Mouse (Mus musculus) neural tube, embryonic 15.5 days (tissue): ENCODE measurements around the gene Sh3glb1. TPM values are rescaled to one million over a fixed set of nuclear protein-coding genes. Genes with fewer than 3 reads are reported as not detected.
"Not testable (repeated sequence)": the region's sequence is repeated elsewhere in the genome, so short reads cannot be mapped to it uniquely, and the experiment has no call there.

Experiments
- ATAC-seq: fragments of 200-750 bp; cut with Nextera tagmentation; 2 replicates; pipeline ENCODE4 v1.8.0; 2017; ENCODE audit warnings: mild to moderate bottlenecking, moderate TSS enrichment, moderate library complexity; ENCODE audit not compliant: low FRiP score
- H3K27ac ChIP-seq: fragments of 300-500 bp; sonication (generic); replicated peaks from 2 replicates; pipeline ENCODE4 v1.5.1; 2015; ENCODE audit warnings: mild to moderate bottlenecking, inconsistent platforms
- H3K27me3 ChIP-seq: fragments of 300-500 bp; sonication (generic); replicated peaks from 2 replicates; pipeline ENCODE4 v1.6.1; 2015; ENCODE audit warnings: inconsistent platforms
- H3K36me3 ChIP-seq: fragments of 300-500 bp; sonication (generic); 2 replicates; pipeline ENCODE4 v1.6.1; 2015; ENCODE audit warnings: inconsistent platforms
- H3K4me1 ChIP-seq: fragments of 300-500 bp; sonication (generic); 2 replicates; pipeline ENCODE4 v1.6.1; 2015; ENCODE audit warnings: inconsistent platforms
- H3K4me2 ChIP-seq: fragments of 300-500 bp; sonication (generic); 2 replicates; pipeline ENCODE4 v1.6.1; 2015; ENCODE audit warnings: inconsistent platforms, mild to moderate bottlenecking, moderate library complexity
- H3K4me3 ChIP-seq: fragments of 300-500 bp; sonication (generic); replicated peaks from 2 replicates; pipeline ENCODE4 v1.5.1; 2015; ENCODE audit warnings: mild to moderate bottlenecking, inconsistent platforms
- H3K9ac ChIP-seq: fragments of 300-500 bp; sonication (generic); replicated peaks from 2 replicates; pipeline ENCODE4 v1.6.1; 2015; ENCODE audit warnings: mild to moderate bottlenecking, inconsistent platforms
- H3K9me3 ChIP-seq: fragments of 300-500 bp; sonication (generic); replicated peaks from 2 replicates; pipeline ENCODE4 v1.6.1; 2016; ENCODE audit warnings: inconsistent platforms
- WGBS: fragments of 180-500 bp; shearing (Covaris S2); methylation state at CpG from one replicate; pipeline ENCODE4 v1.1.7; 2015; ENCODE audit warnings: mixed read lengths; 5-methylcytosine and 5-hydroxymethylcytosine counted together
- polyA plus RNA-seq: library from polyadenylated mRNA; unstranded; fragments of >200 nt; fragmentation: Nextera tagmentation; extraction: Ambion mirVana; gene quantifications from 2 replicates; pipeline ENCODE4 v1.2.1, GENCODE M21; 2015

Gene Sh3glb1
- polyA plus RNA-seq, 1 experiment from 2014 or later = 114 TPM

- Histone ChIP-seq H3K9ac (no peak overlapping the region), H3K4me3 (no peak overlapping the region), H3K36me3 (no peaks in the 10 kb centered on the region), H3K4me2 (no peak overlapping the region), H3K27ac (no peak overlapping the region), H3K9me3 (no peaks in the 10 kb centered on the region), H3K4me1 (peaks cover 5% of the 10 kb centered on the region), H3K27me3 (no peaks in the 10 kb centered on the region)
- ATAC-seq = no peak
- WGBS = 38% methylated on average over 4 of the region's 4 CpGs
Measured at GRCm38 (mm10) chr3:144723455-144723854, 3.3 kb upstream of the Sh3glb1 start.

DNA sequence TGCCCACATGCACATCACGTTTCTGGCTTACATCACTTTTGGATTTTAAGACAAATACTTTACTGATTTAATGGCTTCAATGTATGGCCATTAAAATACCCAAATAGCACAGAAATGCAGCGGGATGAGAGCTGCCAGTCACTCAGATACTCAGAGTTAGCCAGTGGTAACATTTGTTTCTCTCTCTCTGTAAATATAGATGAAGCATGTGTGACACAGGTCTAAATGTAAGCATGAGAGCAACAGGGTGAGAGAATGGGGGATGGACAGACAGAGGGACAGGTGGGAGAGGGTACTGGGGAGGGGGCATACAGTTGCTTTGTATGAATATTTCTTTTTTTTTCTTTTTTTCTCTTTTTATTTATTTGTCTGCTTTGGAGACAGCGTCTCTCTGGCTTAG, 2.4 kb upstream of the Sh3glb1 start:
- not testable (repeated sequence) for ATAC-seq, H3K9ac ChIP-seq, H3K9me3 ChIP-seq, H3K4me2 ChIP-seq, H3K27me3 ChIP-seq, H3K36me3 ChIP-seq, H3K4me3 ChIP-seq, H3K27ac ChIP-seq
- H3K4me1 ChIP-seq = peaks cover 12% of the 10 kb centered on the region
- WGBS = 93% methylated on average over 3 of the region's 3 CpGs

DNA sequence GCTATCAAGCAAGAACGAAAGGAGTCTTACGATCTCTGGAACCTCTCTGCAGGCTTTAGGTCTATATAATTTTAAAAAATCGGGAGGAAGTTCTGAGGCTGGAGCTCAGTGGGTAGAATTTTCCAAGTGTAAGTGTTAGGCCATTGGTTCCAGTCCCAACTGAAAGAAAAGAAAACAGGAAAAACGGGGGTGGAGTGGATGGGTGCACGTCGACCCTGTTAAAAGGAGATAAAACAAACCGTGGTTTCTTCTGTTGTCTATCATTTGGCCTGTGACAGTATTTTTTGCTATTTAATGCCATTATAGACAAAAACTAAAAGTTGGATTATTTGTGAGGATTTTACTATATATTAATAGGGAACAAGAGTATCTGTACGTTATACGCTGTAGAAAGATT, 1.7 kb upstream of the Sh3glb1 start:
- H3K9ac ChIP-seq = no peak overlapping the region
- H3K4me3 ChIP-seq = no peak overlapping the region
- no peak overlapping the region for H3K4me2 ChIP-seq
- WGBS = 85% methylated on average over 9 of the region's 9 CpGs
- H3K9me3 ChIP-seq = no peaks in the 10 kb centered on the region
- no peak for ATAC-seq
- H3K27ac ChIP-seq = no peak overlapping the region
- H3K36me3 ChIP-seq = no peaks in the 10 kb centered on the region
- H3K4me1 ChIP-seq = peaks cover 16% of the 10 kb centered on the region
- no peaks in the 10 kb centered on the region for H3K27me3 ChIP-seq

DNA sequence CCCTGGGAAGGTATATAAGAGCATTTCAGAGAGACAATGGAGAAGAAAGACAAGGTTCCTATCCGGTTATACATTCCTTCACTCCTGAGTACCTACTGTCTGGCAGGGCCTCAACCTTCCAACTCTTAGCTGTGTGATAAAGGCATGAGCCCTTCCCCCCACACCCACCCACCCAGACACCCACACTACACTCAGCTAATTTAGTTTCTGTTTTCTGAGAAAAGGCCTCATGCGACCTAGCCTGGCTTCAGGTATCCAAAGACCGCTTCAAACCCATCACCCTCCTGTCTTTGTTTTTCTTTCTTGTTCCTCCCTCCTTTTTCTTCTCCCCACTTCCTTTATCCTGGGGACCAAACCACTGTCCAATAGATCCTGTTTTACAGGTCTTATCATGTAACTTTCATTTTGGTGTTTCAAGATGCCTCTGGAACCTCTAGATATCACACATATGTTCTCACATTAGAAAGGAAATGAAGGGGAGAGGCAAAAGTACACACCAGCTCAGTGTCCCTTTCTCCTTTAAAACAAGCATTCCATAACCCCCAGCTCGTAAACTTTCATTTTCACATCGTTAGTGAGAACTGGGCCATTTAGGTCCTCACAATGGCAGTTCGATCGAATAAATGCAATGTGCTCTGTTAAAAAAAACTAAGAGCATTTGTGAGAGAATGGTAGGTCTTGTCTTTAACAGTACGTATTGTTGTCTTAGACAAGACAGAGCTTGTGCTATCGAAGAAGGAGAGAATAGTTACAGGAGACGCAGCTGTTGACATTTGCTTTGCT, 1.1 kb upstream of the Sh3glb1 start:
- peak overlapping the region; percentile 99; the same call in 1 of the 2 replicates for H3K27ac ChIP-seq

DNA sequence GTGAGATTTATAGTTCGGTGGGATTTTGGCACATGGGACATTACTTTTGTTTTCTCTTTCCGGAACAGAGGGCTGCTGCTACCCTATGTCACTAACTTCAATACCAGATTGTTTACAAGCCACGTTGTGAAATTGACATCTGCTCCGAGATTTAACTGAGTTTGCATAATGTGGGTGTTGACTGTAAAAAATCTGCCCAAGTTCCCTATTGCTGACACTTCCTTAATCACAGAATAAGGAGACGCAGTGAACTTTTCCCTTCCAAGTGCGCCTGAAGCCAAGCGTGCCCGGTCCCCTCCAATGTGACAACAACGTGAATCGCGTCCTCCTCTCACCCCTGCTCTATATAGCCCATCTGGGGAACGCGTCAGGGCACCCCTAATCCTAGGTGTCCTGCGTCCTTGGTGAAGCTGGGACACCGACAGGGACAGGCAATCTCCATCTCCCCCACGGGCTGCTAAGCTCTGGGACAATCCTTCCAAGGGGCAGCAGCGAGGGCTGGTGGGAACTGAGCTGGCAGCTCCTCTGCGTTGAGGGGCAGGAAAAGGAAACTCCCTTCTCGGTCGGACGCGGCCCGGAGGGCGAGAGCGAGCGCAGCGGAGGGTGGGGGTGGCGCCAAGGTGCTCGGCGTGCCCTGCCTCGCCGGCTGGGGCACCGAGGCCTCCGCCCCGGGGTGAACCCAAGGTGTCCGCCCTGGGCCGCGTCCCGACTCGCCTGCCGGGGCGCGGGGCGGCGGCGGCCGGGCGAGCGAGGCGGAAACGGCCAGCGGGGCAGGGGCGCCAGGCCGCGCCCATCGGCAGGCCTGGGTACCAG, 841 bp downstream of the Sh3glb1 start:
- peak overlapping the region; percentile 90 for H3K4me3 ChIP-seq
- H3K36me3 ChIP-seq = no peaks in the 10 kb centered on the region
- H3K4me2 ChIP-seq = peak overlapping the region; percentile 81
- H3K27ac ChIP-seq = peak overlapping the region; percentile 99
- H3K9ac ChIP-seq = peak overlapping the region; percentile 91
- H3K4me1 ChIP-seq = peaks cover 30% of the 10 kb centered on the region
- peak; percentile 39 for ATAC-seq
- no peaks in the 10 kb centered on the region for H3K9me3 ChIP-seq
- H3K27me3 ChIP-seq = no peaks in the 10 kb centered on the region
- under 1% methylated on average over 53 of the region's 56 CpGs for WGBS

More for the DNA sequence above, 1.1 kb upstream of the Sh3glb1 start:
- no peaks in the 10 kb centered on the region for H3K9me3 ChIP-seq
- no peak overlapping the region for H3K9ac ChIP-seq
- H3K36me3 ChIP-seq = no peaks in the 10 kb centered on the region
- peak overlapping the region; percentile 90 for H3K4me3 ChIP-seq
- ATAC-seq = no peak
- WGBS = 79% methylated on average over 10 of the region's 10 CpGs
- H3K27me3 ChIP-seq = no peaks in the 10 kb centered on the region
- H3K4me2 ChIP-seq = peak overlapping the region; percentile 81
- peaks cover 20% of the 10 kb centered on the region for H3K4me1 ChIP-seq

DNA sequence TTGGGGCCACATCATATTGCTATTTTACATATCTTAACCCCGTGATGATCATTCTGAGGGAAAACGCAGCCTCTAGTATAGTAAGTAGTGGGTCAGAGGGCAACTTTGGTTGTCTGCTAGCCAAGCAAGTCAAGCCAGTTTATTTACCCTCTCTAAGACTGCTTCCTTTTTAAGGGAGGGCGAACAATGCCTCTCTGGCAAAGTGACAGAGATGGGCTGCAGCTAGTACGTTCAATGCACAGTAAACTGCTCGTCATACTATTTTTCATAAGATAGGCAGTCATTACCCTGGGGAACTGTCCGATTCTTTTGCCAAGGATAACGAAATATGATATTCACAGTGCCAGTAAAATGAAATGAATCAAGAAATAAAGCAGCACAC, 1.4 kb downstream of the Sh3glb1 start:
- Histone ChIP-seq H3K4me2 (peak overlapping the region; percentile 81), H3K27me3 (no peaks in the 10 kb centered on the region), H3K4me1 (peaks cover 30% of the 10 kb centered on the region), H3K4me3 (peak overlapping the region; percentile 90), H3K9ac (peak overlapping the region; percentile 91), H3K9me3 (no peaks in the 10 kb centered on the region), H3K27ac (peak overlapping the region; percentile 99), H3K36me3 (no peaks in the 10 kb centered on the region)
- 10% methylated on average over 7 of the region's 7 CpGs for WGBS
- ATAC-seq = no peak

- no peak for ATAC-seq
- Histone ChIP-seq H3K4me3 (peak overlapping the region; percentile 12), H3K4me2 (peak overlapping the region; percentile 39), H3K9ac (no peak overlapping the region), H3K36me3 (no peaks in the 10 kb centered on the region), H3K27ac (no peak overlapping the region), H3K9me3 (no peaks in the 10 kb centered on the region), H3K4me1 (peaks cover 30% of the 10 kb centered on the region), H3K27me3 (no peaks in the 10 kb centered on the region)
- WGBS = 75% methylated on average over 6 of the region's 6 CpGs
Measured at GRCm38 (mm10) chr3:144717835-144718234, 2.3 kb downstream of the Sh3glb1 start.

GRCm38 (mm10) chr3:144717121-144717520, 3.0 kb downstream of the Sh3glb1 start:
- Histone ChIP-seq H3K27me3 (no peaks in the 10 kb centered on the region), H3K36me3 (no peaks in the 10 kb centered on the region), H3K4me3 (no peak overlapping the region), H3K9ac (no peak overlapping the region), H3K4me1 (peaks cover 30% of the 10 kb centered on the region), H3K27ac (no peak overlapping the region), H3K9me3 (no peaks in the 10 kb centered on the region), H3K4me2 (no peak overlapping the region)
- 81% methylated on average over 3 of the region's 3 CpGs for WGBS
- no peak for ATAC-seq

GRCm38 (mm10) chr3:144715901-144716300, 4.2 kb downstream of the Sh3glb1 start:
- Histone ChIP-seq H3K27me3 (no peaks in the 10 kb centered on the region), H3K4me1 (peaks cover 30% of the 10 kb centered on the region), H3K9ac (no peak overlapping the region), H3K9me3 (no peaks in the 10 kb centered on the region), H3K36me3 (peaks cover 12% of the 10 kb centered on the region), H3K4me3 (no peak overlapping the region), H3K27ac (no peak overlapping the region), H3K4me2 (peak overlapping the region; percentile 9; the same call in 1 of the 2 replicates)
- no peak for ATAC-seq
- 42% methylated on average over 9 of the region's 9 CpGs for WGBS

GRCm38 (mm10) chr3:144715033-144715432, 5.1 kb downstream of the Sh3glb1 start:
- H3K36me3 ChIP-seq = peaks cover 16% of the 10 kb centered on the region
- no peaks in the 10 kb centered on the region for H3K27me3 ChIP-seq
- WGBS = 54% methylated on average over 7 of the region's 7 CpGs
- no peak overlapping the region for H3K4me3 ChIP-seq
- no peak for ATAC-seq
- H3K4me1 ChIP-seq = peaks cover 30% of the 10 kb centered on the region
- no peak overlapping the region for H3K9ac ChIP-seq
- H3K9me3 ChIP-seq = no peaks in the 10 kb centered on the region
- H3K27ac ChIP-seq = no peak overlapping the region
- no peak overlapping the region for H3K4me2 ChIP-seq

GRCm38 (mm10) chr3:144714606-144715005, 5.5 kb downstream of the Sh3glb1 start:
- no peak for ATAC-seq
- WGBS = 84% methylated on average over 8 of the region's 8 CpGs
- no peak overlapping the region for H3K4me2 ChIP-seq
- H3K9ac ChIP-seq = no peak overlapping the region
- no peaks in the 10 kb centered on the region for H3K27me3 ChIP-seq
- H3K27ac ChIP-seq = no peak overlapping the region
- H3K4me1 ChIP-seq = peaks cover 30% of the 10 kb centered on the region
- no peaks in the 10 kb centered on the region for H3K9me3 ChIP-seq
- peaks cover 16% of the 10 kb centered on the region for H3K36me3 ChIP-seq
- H3K4me3 ChIP-seq = no peak overlapping the region

DNA sequence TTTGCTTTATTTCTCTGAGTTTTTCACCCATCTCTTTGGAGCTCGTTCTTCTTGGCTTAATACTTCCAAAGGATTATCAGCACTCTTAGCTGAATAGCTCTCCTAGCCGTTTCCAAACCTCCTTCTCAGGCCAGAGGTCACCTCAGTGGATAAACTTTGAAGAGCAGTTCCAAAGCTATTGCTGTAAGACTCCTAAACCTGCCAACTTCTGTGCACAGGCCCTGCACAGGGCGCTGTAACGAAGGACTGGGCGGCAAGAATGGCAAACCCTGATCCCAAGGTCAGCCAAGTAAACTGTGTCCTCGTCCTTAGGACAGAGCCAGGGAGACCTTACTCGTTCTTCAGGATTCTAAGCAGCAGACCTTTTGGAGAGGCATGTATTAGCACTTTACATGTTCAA, 6.0 kb downstream of the Sh3glb1 start:
- Histone ChIP-seq H3K27me3 (no peaks in the 10 kb centered on the region), H3K4me1 (peaks cover 30% of the 10 kb centered on the region), H3K9me3 (no peaks in the 10 kb centered on the region), H3K36me3 (peaks cover 18% of the 10 kb centered on the region), H3K4me2 (no peak overlapping the region), H3K4me3 (no peak overlapping the region), H3K9ac (no peak overlapping the region), H3K27ac (no peak overlapping the region)
- 74% methylated on average over 7 of the region's 7 CpGs for WGBS
- no peak for ATAC-seq
